Mouse (Mus musculus) liver, embryonic 11.5 days (tissue): Measurements from ENCODE around the gene Lztr1. TPM values are rescaled to one million over a fixed set of nuclear protein-coding genes. Genes with fewer than 3 reads are reported as not detected.
A peak's percentile ranks its signal among the peaks of the same experiment; 100 is the strongest.

Experiments used
- ATAC-seq: fragments of 200-750 bp; cut with Nextera tagmentation; replicated peaks from 2 replicates; pipeline ENCODE4 v1.8.0; 2017; ENCODE audit warnings: moderate number of reproducible peaks, mild to moderate bottlenecking, moderate TSS enrichment, moderate library complexity; ENCODE audit not compliant: low FRiP score
- DNase-seq: peaks from one replicate; pipeline ENCODE4 v3.0.0-alpha.2; 2017; ENCODE audit warnings: low spot score
- H3K27ac ChIP-seq: fragments of 300-500 bp; sonication (generic); 2 replicates; pipeline ENCODE4 v1.5.1; 2014; ENCODE audit warnings: mild to moderate bottlenecking, low read depth, low read length, control low read depth
- H3K27me3 ChIP-seq: fragments of 300-500 bp; sonication (generic); replicated peaks from 2 replicates; pipeline ENCODE4 v1.6.1; 2014; ENCODE audit warnings: low read length, mixed read lengths; ENCODE audit not compliant: control insufficient read depth, insufficient read depth
- H3K36me3 ChIP-seq: fragments of 300-500 bp; sonication (generic); 2 replicates; pipeline ENCODE4 v1.6.1; 2014; ENCODE audit warnings: mild to moderate bottlenecking, low read length, moderate library complexity, mixed read lengths; ENCODE audit not compliant: control insufficient read depth, insufficient read depth
- H3K4me1 ChIP-seq: fragments of 300-500 bp; sonication (generic); replicated peaks from 2 replicates; pipeline ENCODE4 v1.6.1; 2014; ENCODE audit warnings: low read length, mixed read lengths; ENCODE audit not compliant: control insufficient read depth, insufficient read depth
- H3K4me2 ChIP-seq: fragments of 300-500 bp; sonication (generic); 2 replicates; pipeline ENCODE4 v1.6.1; 2014; ENCODE audit warnings: mild to moderate bottlenecking, control low read depth, moderate library complexity
- H3K4me3 ChIP-seq: fragments of 300-500 bp; sonication (generic); 2 replicates; pipeline ENCODE4 v1.5.1; 2014; ENCODE audit warnings: low read depth, low read length, control low read depth
- H3K9ac ChIP-seq: fragments of 300-500 bp; sonication (generic); 2 replicates; pipeline ENCODE4 v1.6.1; 2014; ENCODE audit warnings: low read depth, low read length, control low read depth
- H3K9me3 ChIP-seq: fragments of 300-500 bp; sonication (generic); 2 replicates; pipeline ENCODE4 v1.6.1; 2016; ENCODE audit warnings: low read length, inconsistent platforms, mixed read lengths; ENCODE audit not compliant: control insufficient read depth
- WGBS: fragments of 180-500 bp; shearing (Covaris S2); extraction: QIAGEN DNeasy Blood & Tissue Kit; methylation state at CpG from one replicate; pipeline ENCODE4 v1.1.7; 2014; 5-methylcytosine and 5-hydroxymethylcytosine counted together
- polyA plus RNA-seq: library from polyadenylated mRNA; unstranded; fragments of >200 nt; fragmentation: Nextera tagmentation; extraction: Ambion mirVana; gene quantifications from 2 replicates; pipeline ENCODE4 v1.2.1, GENCODE M21; 2014

Gene Lztr1
- polyA plus RNA-seq, 1 experiment from 2014 or later, result 50.2 TPM

- Histone ChIP-seq H3K4me1 (peaks cover 56% of the 10 kb centered on the region), H3K4me2 (no peak overlapping the region), H3K27me3 (no peaks in the 10 kb centered on the region), H3K36me3 (no peaks in the 10 kb centered on the region), H3K9me3 (no peaks in the 10 kb centered on the region), H3K27ac (no peak overlapping the region), H3K4me3 (no peak overlapping the region), H3K9ac (no peak overlapping the region)
- no peak for ATAC-seq
- no peak for DNase-seq
- 62% methylated on average over 4 of the region's 4 CpGs for WGBS
Measured at GRCm38 (mm10) chr16:17556907-17557306, 48.4 kb downstream of the Lztr1 start.

GRCm38 (mm10) chr16:17557947-17558480, 49.5 kb downstream of the Lztr1 start:
- no peak overlapping the region for H3K9ac ChIP-seq
- peak; percentile 66 for DNase-seq
- under 1% methylated on average over 5 of the region's 5 CpGs for WGBS
- no peaks in the 10 kb centered on the region for H3K9me3 ChIP-seq
- no peaks in the 10 kb centered on the region for H3K36me3 ChIP-seq
- peaks cover 56% of the 10 kb centered on the region for H3K4me1 ChIP-seq
- no peak overlapping the region for H3K27ac ChIP-seq
- no peak overlapping the region for H3K4me3 ChIP-seq
- peak overlapping the region; percentile 60 for H3K4me2 ChIP-seq
- H3K27me3 ChIP-seq, result no peaks in the 10 kb centered on the region
- ATAC-seq, result no peak

- peaks cover 48% of the 10 kb centered on the region for H3K4me1 ChIP-seq
- no peak overlapping the region for H3K27ac ChIP-seq
- no peak overlapping the region for H3K4me3 ChIP-seq
- no peaks in the 10 kb centered on the region for H3K9me3 ChIP-seq
- no peaks in the 10 kb centered on the region for H3K36me3 ChIP-seq
- no peak for ATAC-seq
- peak; percentile 37 for DNase-seq
- no peaks in the 10 kb centered on the region for H3K27me3 ChIP-seq
- 3% methylated on average over 5 of the region's 5 CpGs for WGBS
- H3K4me2 ChIP-seq, result peak overlapping the region; percentile 60
- H3K9ac ChIP-seq, result peak overlapping the region; percentile 31
Measured at GRCm38 (mm10) chr16:17558811-17559210, 50.3 kb downstream of the Lztr1 start.

- DNase-seq (no peak), ATAC-seq (no peak)
- Histone ChIP-seq H3K9me3 (no peaks in the 10 kb centered on the region), H3K27me3 (no peaks in the 10 kb centered on the region), H3K9ac (no peak overlapping the region; the same call in 1 of the 2 replicates), H3K4me2 (peak overlapping the region; percentile 60), H3K36me3 (no peaks in the 10 kb centered on the region), H3K4me1 (peaks cover 42% of the 10 kb centered on the region), H3K27ac (no peak overlapping the region), H3K4me3 (no peak overlapping the region)
- 67% methylated on average over 9 of the region's 9 CpGs for WGBS
Measured at GRCm38 (mm10) chr16:17559396-17560027, 51.0 kb downstream of the Lztr1 start.

GRCm38 (mm10) chr16:17561128-17561750, 52.8 kb downstream of the Lztr1 start, which contains the start of gene Lrrc74b:
Gene Lrrc74b, minus strand, starts transcription at chr16:17561247.
- no peaks in the 10 kb centered on the region for H3K36me3 ChIP-seq
- peak within 1 kb of the TSS; percentile 23 for H3K4me3 ChIP-seq
- DNase-seq (peak; percentile 59), ATAC-seq (0 out of 2 replicates have a peak, but pooled peaks have one; percentile 34)
- H3K4me1 ChIP-seq, result peaks cover 30% of the 10 kb centered on the region
- no peaks in the 10 kb centered on the region for H3K9me3 ChIP-seq
- 5% methylated on average over 22 of the region's 22 CpGs for WGBS
- H3K4me2 ChIP-seq, result peak within 1 kb of the TSS; percentile 62
- no peaks in the 10 kb centered on the region for H3K27me3 ChIP-seq
- peak within 1 kb of the TSS; percentile 37; the same call in 1 of the 2 replicates for H3K9ac ChIP-seq
- H3K27ac ChIP-seq, result no peak within 1 kb of the TSS

- DNase-seq (peak; percentile 55), ATAC-seq (no peak)
- 2% methylated on average over 10 of the region's 10 CpGs for WGBS
- peak within 1 kb of the TSS; percentile 23 for H3K4me3 ChIP-seq
- H3K4me2 ChIP-seq, result peak within 1 kb of the TSS; percentile 62
- no peaks in the 10 kb centered on the region for H3K9me3 ChIP-seq
- peak within 1 kb of the TSS; percentile 37; the same call in 1 of the 2 replicates for H3K9ac ChIP-seq
- no peak within 1 kb of the TSS for H3K27ac ChIP-seq
- peaks cover 30% of the 10 kb centered on the region for H3K4me1 ChIP-seq
- H3K27me3 ChIP-seq, result no peaks in the 10 kb centered on the region
- no peaks in the 10 kb centered on the region for H3K36me3 ChIP-seq
Measured at GRCm38 (mm10) chr16:17561751-17562208, 53.3 kb downstream of the Lztr1 start, which contains the start of gene P2rx6. Gene P2rx6, plus strand, starts transcription at chr16:17561885.

- Histone ChIP-seq H3K4me2 (no peak overlapping the region), H3K36me3 (no peaks in the 10 kb centered on the region), H3K27me3 (peaks cover 2% of the 10 kb centered on the region; the same call in 1 of the 2 replicates), H3K9me3 (no peaks in the 10 kb centered on the region), H3K27ac (no peak overlapping the region), H3K4me1 (peaks cover 24% of the 10 kb centered on the region), H3K9ac (no peak overlapping the region), H3K4me3 (no peak overlapping the region)
- DNase-seq (no peak), ATAC-seq (no peak)
- 35% methylated on average over 1 of the region's 1 CpGs for WGBS
Measured at GRCm38 (mm10) chr16:17563580-17563979, 55.1 kb downstream of the Lztr1 start.

- no peaks in the 10 kb centered on the region for H3K36me3 ChIP-seq
- no peak overlapping the region for H3K4me3 ChIP-seq
- H3K27me3 ChIP-seq, result peaks cover 2% of the 10 kb centered on the region; the same call in 1 of the 2 replicates
- no peak overlapping the region for H3K9ac ChIP-seq
- WGBS, result 41% methylated on average over 2 of the region's 2 CpGs
- ATAC-seq (no peak), DNase-seq (no peak)
- peaks cover 18% of the 10 kb centered on the region for H3K4me1 ChIP-seq
- H3K27ac ChIP-seq, result no peak overlapping the region
- H3K4me2 ChIP-seq, result no peak overlapping the region
- no peaks in the 10 kb centered on the region for H3K9me3 ChIP-seq
Measured at GRCm38 (mm10) chr16:17564221-17564620, 55.7 kb downstream of the Lztr1 start.
